13 mouse cellular contexts compared by ENCODE assay signal in genomic region chr14:26413581-26413980, GRCm38 (mm10).
"Had no signal": no experiment of that assay in that cellular context is flagged by ENCODE, and none has a peak within 500 bp of the region (broad histone marks: within the 10 kb centered on the region; RNA-seq: fewer than 3 reads in every experiment).

No protein-coding gene starts in this region.

- DNase-seq: gastrocnemius, adult 2 months; gastrocnemius, postnatal 10 days; gastrocnemius, postnatal 25 days; heart, adult 2 months; heart, postnatal 14 days; heart, postnatal 4 days; kidney, adult 18-20 months; kidney, adult 8-10 months; kidney, postnatal 10 days; kidney, postnatal 25 days; kidney, postnatal 4 days; liver; liver, embryonic 13.5 days had no signal
